Mouse (Mus musculus) neural tube, embryonic 11.5 days (tissue): ENCODE data around the gene Mbd5. TPM values are rescaled to one million over a fixed set of nuclear protein-coding genes. Genes with fewer than 3 reads are reported as not detected.

Experiments
- ATAC-seq: fragments of 200-750 bp; cut with Nextera tagmentation; 2 replicates; pipeline ENCODE4 v1.8.0; 2017; ENCODE audit warnings: moderate number of reproducible peaks, mild to moderate bottlenecking, moderate TSS enrichment, moderate library complexity; ENCODE audit not compliant: insufficient read depth, low FRiP score, low TSS enrichment
- DNase-seq: peaks from one replicate; pipeline ENCODE4 v3.0.0-alpha.2; 2015; ENCODE audit warnings: low spot score
- H3K27ac ChIP-seq: fragments of 300-500 bp; sonication (generic); 2 replicates; pipeline ENCODE4 v1.5.1; 2014; ENCODE audit warnings: low read depth, mild to moderate bottlenecking, low read length
- H3K27me3 ChIP-seq: fragments of 300-500 bp; sonication (generic); 2 replicates; pipeline ENCODE4 v1.6.1; 2014; ENCODE audit warnings: mild to moderate bottlenecking, low read length, mixed read lengths; ENCODE audit not compliant: control insufficient read depth, insufficient read depth
- H3K36me3 ChIP-seq: fragments of 300-500 bp; sonication (generic); 2 replicates; pipeline ENCODE4 v1.6.1; 2014; ENCODE audit warnings: mild to moderate bottlenecking, low read length, moderate library complexity, mixed read lengths; ENCODE audit not compliant: control insufficient read depth, insufficient read depth
- H3K4me1 ChIP-seq: fragments of 300-500 bp; sonication (generic); 2 replicates; pipeline ENCODE4 v1.6.1; 2014; ENCODE audit warnings: low read length, mixed read lengths; ENCODE audit not compliant: control insufficient read depth, insufficient read depth
- H3K4me2 ChIP-seq: fragments of 300-500 bp; sonication (generic); 2 replicates; pipeline ENCODE4 v1.6.1; 2014; ENCODE audit warnings: low read depth, mild to moderate bottlenecking, moderate library complexity
- H3K4me3 ChIP-seq: fragments of 300-500 bp; sonication (generic); 2 replicates; pipeline ENCODE4 v1.5.1; 2014; ENCODE audit warnings: low read depth, low read length
- H3K9ac ChIP-seq: fragments of 300-500 bp; sonication (generic); 2 replicates; pipeline ENCODE4 v1.6.1; 2014; ENCODE audit warnings: mild to moderate bottlenecking, low read length
- H3K9me3 ChIP-seq: fragments of 300-500 bp; sonication (generic); 2 replicates; pipeline ENCODE4 v1.6.1; 2016; ENCODE audit warnings: low read length; ENCODE audit not compliant: control insufficient read depth
- WGBS: fragments of 180-500 bp; shearing (Covaris S2); extraction: QIAGEN DNeasy Blood & Tissue Kit; methylation state at CpG from one replicate; pipeline ENCODE4 v1.1.7; 2014; 5-methylcytosine and 5-hydroxymethylcytosine counted together
- polyA plus RNA-seq: library from polyadenylated mRNA; unstranded; fragments of >200 nt; fragmentation: Nextera tagmentation; extraction: Ambion mirVana; gene quantifications from 2 replicates; pipeline ENCODE4 v1.2.1, GENCODE M21; 2014

Mbd5 gene
- polyA plus RNA-seq, 1 experiment from 2014 or later: 32.2 TPM

DNA sequence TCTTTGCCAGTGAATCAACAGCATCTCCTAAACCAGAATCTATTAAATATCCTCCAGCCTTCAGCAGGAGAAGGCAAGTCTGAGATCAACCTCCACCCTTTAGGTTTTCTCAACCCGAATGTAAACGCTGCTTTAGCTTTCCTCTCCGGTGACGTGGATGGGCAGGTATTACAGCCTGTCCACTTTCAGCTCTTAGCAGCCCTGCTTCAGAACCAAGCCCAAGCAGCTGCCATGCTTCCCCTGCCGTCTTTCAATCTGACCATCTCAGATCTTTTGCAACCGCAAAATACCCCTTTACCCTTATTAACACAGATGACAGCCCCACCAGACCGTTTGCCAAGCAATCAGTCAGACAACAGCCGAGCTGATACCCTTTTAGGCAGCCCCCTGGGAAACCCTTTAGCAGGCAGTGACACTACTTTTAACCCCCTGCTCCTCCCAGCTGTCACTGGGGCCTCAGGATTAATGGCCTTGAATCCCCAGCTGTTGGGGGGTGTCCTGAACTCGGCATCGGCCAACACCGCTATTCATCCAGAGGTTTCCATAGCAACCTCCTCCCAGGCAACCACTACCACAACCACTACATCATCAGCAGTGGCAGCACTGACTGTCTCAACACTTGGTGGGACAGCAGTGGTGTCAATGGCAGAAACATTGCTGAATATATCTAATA is 323.1 kb downstream of the Mbd5 start:
- H3K4me2 ChIP-seq: peak overlapping the region; percentile 24
- no peak overlapping the region for H3K4me3 ChIP-seq
- H3K9me3 ChIP-seq: no peaks in the 10 kb centered on the region
- peaks cover 6% of the 10 kb centered on the region for H3K4me1 ChIP-seq
- H3K36me3 ChIP-seq: no peaks in the 10 kb centered on the region
- H3K27me3 ChIP-seq: no peaks in the 10 kb centered on the region
- ATAC-seq: peak; percentile 96
- no peak overlapping the region for H3K9ac ChIP-seq
- WGBS: 16% methylated on average over 11 of the region's 11 CpGs
- 0 out of 2 replicates have a peak overlapping the region, but pooled peaks have one; percentile 42 for H3K27ac ChIP-seq
- DNase-seq: peak; percentile 85

- DNase-seq (no peak), ATAC-seq (no peak)
- WGBS: 94% methylated on average over 4 of the region's 4 CpGs
- H3K4me1 ChIP-seq: peaks cover 6% of the 10 kb centered on the region
- no peak overlapping the region for H3K9ac ChIP-seq
- H3K9me3 ChIP-seq: no peaks in the 10 kb centered on the region
- H3K4me2 ChIP-seq: no peak overlapping the region
- H3K27me3 ChIP-seq: no peaks in the 10 kb centered on the region
- H3K36me3 ChIP-seq: no peaks in the 10 kb centered on the region
- H3K27ac ChIP-seq: no peak overlapping the region
- H3K4me3 ChIP-seq: no peak overlapping the region
Measured at GRCm38 (mm10) chr2:49276017-49276722, 326.9 kb downstream of the Mbd5 start.

- Histone ChIP-seq H3K4me2 (no peak overlapping the region), H3K9ac (no peak overlapping the region), H3K27ac (no peak overlapping the region), H3K36me3 (no peaks in the 10 kb centered on the region), H3K4me3 (no peak overlapping the region), H3K4me1 (no peaks in the 10 kb centered on the region), H3K27me3 (no peaks in the 10 kb centered on the region), H3K9me3 (no peaks in the 10 kb centered on the region)
- no peak for ATAC-seq
- no peak for DNase-seq
Measured at GRCm38 (mm10) chr2:49280496-49280895, 331.2 kb downstream of the Mbd5 start.

DNA sequence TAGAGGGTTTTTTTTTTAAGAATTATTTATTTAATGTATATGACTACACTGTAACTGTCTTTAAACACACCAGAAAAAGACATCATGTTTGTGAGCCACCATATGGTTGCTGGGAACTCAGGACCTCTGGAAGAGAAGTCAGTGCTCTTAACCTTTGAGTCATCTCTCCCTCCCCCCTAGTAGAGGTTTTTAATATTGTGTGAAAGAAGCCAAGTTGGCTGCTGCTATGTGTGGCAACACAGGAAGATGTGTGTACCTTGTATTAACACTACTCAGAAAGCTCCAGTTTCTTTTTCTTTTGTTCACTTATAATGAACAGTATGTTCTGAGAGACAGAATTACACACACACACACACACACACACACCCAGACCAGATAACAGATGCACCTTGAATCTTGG is 334.3 kb downstream of the Mbd5 start:
- H3K4me2 ChIP-seq: no peak overlapping the region
- H3K27me3 ChIP-seq: no peaks in the 10 kb centered on the region
- no peak overlapping the region for H3K4me3 ChIP-seq
- no peak for DNase-seq
- ATAC-seq: no peak
- no peaks in the 10 kb centered on the region; the same call in 1 of the 2 replicates for H3K4me1 ChIP-seq
- H3K36me3 ChIP-seq: no peaks in the 10 kb centered on the region
- no peak overlapping the region for H3K27ac ChIP-seq
- no peak overlapping the region for H3K9ac ChIP-seq
- no peaks in the 10 kb centered on the region for H3K9me3 ChIP-seq

DNA sequence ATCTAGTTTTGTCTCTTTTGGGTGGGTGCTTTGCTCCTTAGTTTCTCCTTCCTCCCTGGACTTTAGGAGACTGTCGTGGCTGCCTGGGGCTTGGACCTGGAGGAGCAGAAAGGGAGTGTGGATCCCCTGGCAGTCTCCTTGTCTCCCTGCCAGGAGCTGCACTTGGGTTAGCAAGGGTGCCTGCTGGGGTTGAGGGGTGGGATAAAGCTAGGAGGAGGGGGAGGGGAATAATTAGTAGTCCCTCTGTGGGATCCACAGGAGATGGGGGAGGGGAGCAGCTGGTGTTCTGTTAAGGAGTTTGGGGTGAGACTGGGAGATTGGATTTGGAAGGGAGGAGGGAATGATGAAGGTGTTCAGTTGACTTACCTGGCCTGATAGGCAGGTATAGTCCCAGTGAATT is 337.7 kb downstream of the Mbd5 start:
- Histone ChIP-seq H3K9ac (no peak overlapping the region), H3K4me2 (no peak overlapping the region), H3K27me3 (no peaks in the 10 kb centered on the region), H3K9me3 (no peaks in the 10 kb centered on the region), H3K4me1 (no peaks in the 10 kb centered on the region; the same call in 1 of the 2 replicates), H3K27ac (no peak overlapping the region), H3K36me3 (no peaks in the 10 kb centered on the region), H3K4me3 (no peak overlapping the region)
- ATAC-seq: no peak
- no peak for DNase-seq
- 10% methylated on average over 1 of the region's 1 CpGs for whole genome bisulfite sequencing

DNA sequence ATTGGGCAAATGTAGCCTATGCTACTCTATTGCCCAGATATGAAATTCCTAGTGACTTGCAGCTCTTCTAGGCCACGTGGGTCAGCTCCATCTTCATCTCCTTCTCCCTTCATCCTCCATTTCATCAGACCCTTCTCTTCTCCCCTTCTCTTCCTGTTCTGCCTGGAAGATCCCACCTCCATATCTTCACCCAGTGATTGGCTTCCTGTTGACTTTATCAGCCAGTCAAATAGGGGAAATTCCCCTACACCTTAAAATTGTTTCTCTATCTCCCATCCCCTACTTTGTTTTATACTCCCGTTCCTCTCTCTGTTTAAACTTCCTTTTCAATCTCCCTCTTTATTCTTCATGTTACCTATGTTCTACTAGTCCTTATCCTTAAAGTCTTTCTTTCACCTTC is 342.4 kb downstream of the Mbd5 start:
- ATAC-seq (no peak), DNase-seq (no peak)
- no peak overlapping the region for H3K4me2 ChIP-seq
- no peaks in the 10 kb centered on the region for H3K36me3 ChIP-seq
- 86% methylated on average over 2 of the region's 2 CpGs for WGBS
- H3K27ac ChIP-seq: no peak overlapping the region
- no peaks in the 10 kb centered on the region for H3K9me3 ChIP-seq
- no peak overlapping the region for H3K9ac ChIP-seq
- no peak overlapping the region for H3K4me3 ChIP-seq
- H3K27me3 ChIP-seq: no peaks in the 10 kb centered on the region
- no peaks in the 10 kb centered on the region; the same call in 1 of the 2 replicates for H3K4me1 ChIP-seq

DNA sequence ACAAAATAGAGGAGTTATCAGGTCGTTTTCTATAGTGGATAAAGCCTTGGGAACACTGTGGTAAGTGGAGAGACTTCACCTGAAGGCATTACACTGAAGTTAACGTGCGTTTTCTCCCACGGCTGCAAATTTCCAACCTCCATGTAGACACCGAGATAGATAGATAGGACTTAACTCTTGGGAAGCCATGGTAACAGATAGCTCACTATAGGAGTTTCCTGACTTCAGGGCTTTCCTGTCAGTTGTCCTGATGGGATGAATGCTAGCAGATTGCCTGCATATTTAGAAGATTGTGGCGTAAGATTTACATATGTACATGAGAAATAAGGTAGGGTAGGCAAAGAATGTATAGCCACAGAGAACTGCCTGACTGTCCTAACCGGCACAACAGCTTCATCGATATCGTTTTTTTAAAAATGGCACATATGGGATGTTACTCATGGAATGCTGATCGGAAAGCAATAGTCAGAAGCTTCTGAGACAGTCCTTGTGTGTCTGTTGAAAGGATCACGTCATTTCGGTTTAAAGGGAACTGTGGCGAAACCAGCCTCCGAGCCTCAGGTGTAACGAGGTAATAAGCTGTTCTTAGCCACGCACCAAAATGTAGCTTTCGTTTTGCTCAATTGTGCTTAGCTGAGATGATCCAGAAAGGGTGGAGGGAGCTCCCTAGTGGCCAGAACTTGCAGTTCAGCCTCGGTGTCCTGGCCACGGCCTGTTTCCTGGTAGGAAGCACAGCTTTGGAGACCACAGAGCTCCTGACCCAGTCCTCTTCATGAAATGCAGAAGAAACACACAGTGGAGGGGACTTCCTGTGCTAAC is 363.5 kb downstream of the Mbd5 start:
- Histone ChIP-seq H3K9ac (no peak overlapping the region), H3K4me1 (no peaks in the 10 kb centered on the region), H3K27me3 (no peaks in the 10 kb centered on the region), H3K9me3 (no peaks in the 10 kb centered on the region), H3K36me3 (no peaks in the 10 kb centered on the region), H3K4me3 (0 out of 2 replicates have a peak overlapping the region, but pooled peaks have one; percentile 21), H3K27ac (no peak overlapping the region), H3K4me2 (peak overlapping the region; percentile 27)
- 50% methylated on average over 19 of the region's 19 CpGs for WGBS
- peak; percentile 80 for DNase-seq
- peak; percentile 72; the same call in 1 of the 2 replicates for ATAC-seq

- Histone ChIP-seq H3K9ac (no peak overlapping the region), H3K27ac (no peak overlapping the region), H3K9me3 (no peaks in the 10 kb centered on the region), H3K4me1 (no peaks in the 10 kb centered on the region), H3K4me2 (no peak overlapping the region), H3K4me3 (no peak overlapping the region), H3K27me3 (no peaks in the 10 kb centered on the region), H3K36me3 (no peaks in the 10 kb centered on the region)
- 88% methylated on average over 7 of the region's 7 CpGs for WGBS
- no peak for DNase-seq
- no peak for ATAC-seq
Measured at GRCm38 (mm10) chr2:49333594-49333993, 384.3 kb downstream of the Mbd5 start.
